Mouse (Mus musculus) spleen, adult 2 months (tissue): ENCODE results near the gene Krt19.

Experiments used
- CTCF ChIP-seq: fragments of 200-500 bp; IDR thresholded peaks from 2 replicates; pipeline ENCODE4 v1.5.1; 2011; ENCODE audit warnings: mild to moderate bottlenecking, inconsistent platforms; ENCODE audit not compliant: insufficient read depth, insufficient read length, insufficient replicate concordance; ENCODE audit errors: extremely low read depth
- POLR2A ChIP-seq: fragments of 200-500 bp; IDR thresholded peaks from 2 replicates; pipeline ENCODE4 v1.6.1; 2011; ENCODE audit warnings: low read depth, low read length, inconsistent platforms

DNA sequence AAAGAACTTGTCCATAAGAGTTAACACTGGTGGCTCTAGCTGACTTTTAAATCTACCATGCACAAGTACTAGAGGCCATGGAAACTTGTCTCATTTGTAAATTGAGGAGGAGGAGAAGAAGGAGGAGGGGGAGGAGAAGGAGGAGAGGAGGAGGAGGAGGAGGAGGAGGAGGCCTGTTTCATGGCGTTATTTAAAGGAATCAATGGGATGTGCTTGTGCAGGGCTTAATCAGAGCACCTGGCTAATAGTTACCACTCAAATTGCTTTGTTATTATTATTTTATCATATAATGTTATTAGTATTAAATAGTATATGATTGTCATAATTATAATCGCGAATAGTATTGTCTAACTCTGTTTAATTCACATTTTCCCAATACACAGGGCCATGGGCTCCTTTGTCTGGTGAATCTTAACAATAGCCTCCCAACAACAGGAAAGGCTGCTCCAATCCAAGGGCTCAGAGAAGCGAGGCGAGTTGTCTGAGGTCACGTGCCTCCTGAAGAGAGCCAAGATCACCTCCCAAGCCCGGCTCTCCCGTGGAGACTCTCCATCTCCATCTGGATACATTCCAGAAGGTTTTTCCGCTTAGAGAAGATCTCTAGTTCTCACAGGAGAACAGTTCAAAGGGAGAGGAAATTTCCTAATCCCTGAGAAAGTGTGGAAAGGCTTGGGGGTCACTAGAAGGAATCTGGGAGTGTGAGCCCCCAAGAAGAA, at the start of gene Krt19:
- no peak for TF ChIP-seq POLR2A
- no peak for TF ChIP-seq CTCF
